Mouse (Mus musculus): ENCODE results near the gene Gm37240. TPM values are rescaled to one million over a fixed set of nuclear protein-coding genes. Genes with fewer than 3 reads are reported as not detected.

Gene Gm37240
- polyA plus RNA-seq, 1 experiment from 2014 or later: not detected

GRCm38 (mm10) chr3:84769411-84769810 lies 1117.9 kb downstream of the Gm37240 start:
- WGBS: 80% methylated on average over 6 of the region's 6 CpGs
- H3K4me2 ChIP-seq: no peak overlapping the region
- H3K4me1 ChIP-seq (replicated peaks): no peaks in the 10 kb centered on the region
- ATAC-seq (ENCODE audit: low read depth): no peak
- no peaks in the 10 kb centered on the region for H3K9me3 ChIP-seq
- no peaks in the 10 kb centered on the region for H3K27me3 ChIP-seq
- H3K27ac ChIP-seq (replicated peaks): no peak overlapping the region
- H3K9ac ChIP-seq: no peak overlapping the region
- no peak overlapping the region for H3K4me3 ChIP-seq
- H3K36me3 ChIP-seq: no peaks in the 10 kb centered on the region

- WGBS: 88% methylated on average over 4 of the region's 4 CpGs
- no peak overlapping the region for H3K4me3 ChIP-seq
- no peak for ATAC-seq (ENCODE audit: low read depth)
Observed at GRCm38 (mm10) chr3:84768940-84769339, 1118.4 kb downstream of the Gm37240 start.

GRCm38 (mm10) chr3:84753816-84754215 lies 1133.5 kb downstream of the Gm37240 start:
- no peak for ATAC-seq (ENCODE audit: low read depth)
- Histone ChIP-seq H3K27ac (replicated peaks) (no peak overlapping the region), H3K4me3 (no peak overlapping the region), H3K9ac (no peak overlapping the region), H3K4me1 (replicated peaks) (no peaks in the 10 kb centered on the region), H3K4me2 (no peak overlapping the region), H3K27me3 (no peaks in the 10 kb centered on the region), H3K36me3 (no peaks in the 10 kb centered on the region), H3K9me3 (no peaks in the 10 kb centered on the region)
- WGBS: 91% methylated on average over 2 of the region's 2 CpGs

More at GRCm38 (mm10) chr3:84768940-84769339, 1118.4 kb downstream of the Gm37240 start:
- H3K4me1 ChIP-seq (replicated peaks): no peaks in the 10 kb centered on the region
- H3K36me3 ChIP-seq: no peaks in the 10 kb centered on the region
- no peaks in the 10 kb centered on the region for H3K27me3 ChIP-seq
- H3K4me2 ChIP-seq: no peak overlapping the region
- H3K9me3 ChIP-seq: no peaks in the 10 kb centered on the region
- no peak overlapping the region for H3K27ac ChIP-seq (replicated peaks)
- H3K9ac ChIP-seq: no peak overlapping the region

GRCm38 (mm10) chr3:84749222-84749621 lies 1138.1 kb downstream of the Gm37240 start:
- H3K9me3 ChIP-seq: no peaks in the 10 kb centered on the region
- no peak overlapping the region for H3K9ac ChIP-seq
- H3K27ac ChIP-seq (replicated peaks): no peak overlapping the region
- no peak overlapping the region for H3K4me2 ChIP-seq
- ATAC-seq (ENCODE audit: low read depth): no peak
- peaks cover 22% of the 10 kb centered on the region for H3K4me1 ChIP-seq (replicated peaks)
- 72% methylated on average over 5 of the region's 5 CpGs for WGBS
- no peaks in the 10 kb centered on the region for H3K36me3 ChIP-seq
- H3K27me3 ChIP-seq: no peaks in the 10 kb centered on the region
- no peak overlapping the region for H3K4me3 ChIP-seq

GRCm38 (mm10) chr3:84748139-84748538 lies 1139.2 kb downstream of the Gm37240 start:
- Histone ChIP-seq H3K36me3 (no peaks in the 10 kb centered on the region), H3K27ac (replicated peaks) (no peak overlapping the region), H3K4me1 (replicated peaks) (peaks cover 22% of the 10 kb centered on the region), H3K9me3 (no peaks in the 10 kb centered on the region), H3K4me3 (no peak overlapping the region), H3K4me2 (no peak overlapping the region), H3K27me3 (no peaks in the 10 kb centered on the region), H3K9ac (no peak overlapping the region)
- 73% methylated on average over 5 of the region's 5 CpGs for WGBS
- no peak for ATAC-seq (ENCODE audit: low read depth)

GRCm38 (mm10) chr3:84745537-84746189 lies 1141.7 kb downstream of the Gm37240 start:
- Histone ChIP-seq H3K27me3 (no peaks in the 10 kb centered on the region), H3K4me2 (peak overlapping the region; percentile 53), H3K27ac (replicated peaks) (peak overlapping the region; percentile 85), H3K9me3 (no peaks in the 10 kb centered on the region), H3K36me3 (no peaks in the 10 kb centered on the region), H3K4me1 (replicated peaks) (peaks cover 24% of the 10 kb centered on the region), H3K9ac (peak overlapping the region; percentile 38), H3K4me3 (peak overlapping the region; percentile 21)
- ATAC-seq (ENCODE audit: low read depth): peak; percentile 93
- WGBS: 9% methylated on average over 18 of the region's 18 CpGs

GRCm38 (mm10) chr3:84744707-84745106 lies 1142.6 kb downstream of the Gm37240 start:
- no peak overlapping the region for H3K4me3 ChIP-seq
- H3K27me3 ChIP-seq: no peaks in the 10 kb centered on the region
- no peaks in the 10 kb centered on the region for H3K9me3 ChIP-seq
- H3K4me2 ChIP-seq: peak overlapping the region; percentile 53
- H3K36me3 ChIP-seq: no peaks in the 10 kb centered on the region
- 0 out of 2 replicates have a peak, but pooled peaks have one; percentile 13 for ATAC-seq (ENCODE audit: low read depth)
- peak overlapping the region; percentile 85 for H3K27ac ChIP-seq (replicated peaks)
- H3K9ac ChIP-seq: no peak overlapping the region
- peaks cover 31% of the 10 kb centered on the region for H3K4me1 ChIP-seq (replicated peaks)
- WGBS: 56% methylated on average over 13 of the region's 13 CpGs

GRCm38 (mm10) chr3:84740050-84740596 lies 1147.2 kb downstream of the Gm37240 start:
- peak overlapping the region; percentile 49; the same call in 1 of the 2 replicates for H3K9ac ChIP-seq
- peaks cover 21% of the 10 kb centered on the region for H3K4me1 ChIP-seq (replicated peaks)
- H3K4me2 ChIP-seq: peak overlapping the region; percentile 16; the same call in 1 of the 2 replicates
- H3K36me3 ChIP-seq: no peaks in the 10 kb centered on the region
- no peaks in the 10 kb centered on the region for H3K27me3 ChIP-seq
- peak overlapping the region; percentile 78 for H3K27ac ChIP-seq (replicated peaks)
- peak; percentile 71; the same call in 1 of the 2 replicates for ATAC-seq (ENCODE audit: low read depth)
- no peak overlapping the region for H3K4me3 ChIP-seq
- no peaks in the 10 kb centered on the region for H3K9me3 ChIP-seq
- 32% methylated on average over 10 of the region's 10 CpGs for WGBS

- Histone ChIP-seq H3K9ac (no peak overlapping the region), H3K36me3 (no peaks in the 10 kb centered on the region), H3K9me3 (no peaks in the 10 kb centered on the region), H3K27me3 (no peaks in the 10 kb centered on the region), H3K27ac (replicated peaks) (no peak overlapping the region), H3K4me3 (no peak overlapping the region), H3K4me1 (replicated peaks) (peaks cover 34% of the 10 kb centered on the region), H3K4me2 (no peak overlapping the region)
- no peak for ATAC-seq (ENCODE audit: low read depth)
- WGBS: 69% methylated on average over 3 of the region's 3 CpGs
Observed at GRCm38 (mm10) chr3:84737137-84737536, 1150.2 kb downstream of the Gm37240 start.

- ATAC-seq (ENCODE audit: low read depth): no peak
Observed at GRCm38 (mm10) chr3:84735716-84736115, 1151.6 kb downstream of the Gm37240 start.

GRCm38 (mm10) chr3:84732516-84732915 lies 1154.8 kb downstream of the Gm37240 start:
- Histone ChIP-seq H3K27ac (replicated peaks) (peak overlapping the region; percentile 89), H3K9me3 (no peaks in the 10 kb centered on the region), H3K9ac (peak overlapping the region; percentile 55; the same call in 1 of the 2 replicates), H3K4me1 (replicated peaks) (peaks cover 45% of the 10 kb centered on the region), H3K4me2 (peak overlapping the region; percentile 57), H3K36me3 (no peaks in the 10 kb centered on the region), H3K27me3 (no peaks in the 10 kb centered on the region), H3K4me3 (peak overlapping the region; percentile 27; the same call in 1 of the 2 replicates)
- 8% methylated on average over 6 of the region's 6 CpGs for WGBS
- ATAC-seq (ENCODE audit: low read depth): peak; percentile 45; the same call in 1 of the 2 replicates

More at GRCm38 (mm10) chr3:84735716-84736115, 1151.6 kb downstream of the Gm37240 start:
- Histone ChIP-seq H3K27ac (replicated peaks) (no peak overlapping the region), H3K4me1 (replicated peaks) (peaks cover 47% of the 10 kb centered on the region), H3K36me3 (no peaks in the 10 kb centered on the region), H3K9me3 (no peaks in the 10 kb centered on the region), H3K4me3 (no peak overlapping the region), H3K27me3 (no peaks in the 10 kb centered on the region), H3K9ac (no peak overlapping the region), H3K4me2 (no peak overlapping the region)
- WGBS: 49% methylated on average over 10 of the region's 10 CpGs

- peak overlapping the region; percentile 89 for H3K27ac ChIP-seq (replicated peaks)
- peak overlapping the region; percentile 55 for H3K9ac ChIP-seq
Observed at GRCm38 (mm10) chr3:84732016-84732502, 1155.3 kb downstream of the Gm37240 start.

More at GRCm38 (mm10) chr3:84732016-84732502, 1155.3 kb downstream of the Gm37240 start:
- Histone ChIP-seq H3K27me3 (no peaks in the 10 kb centered on the region), H3K4me3 (peak overlapping the region; percentile 27), H3K9me3 (no peaks in the 10 kb centered on the region), H3K36me3 (no peaks in the 10 kb centered on the region), H3K4me2 (peak overlapping the region; percentile 57), H3K4me1 (replicated peaks) (peaks cover 45% of the 10 kb centered on the region)
- ATAC-seq (ENCODE audit: low read depth): peak; percentile 62
- WGBS: under 1% methylated on average over 20 of the region's 20 CpGs

All from neural tube, embryonic 13.5 days (tissue).